Mouse (Mus musculus): Measurements from ENCODE around the gene Cep128. TPM values are rescaled to one million over a fixed set of nuclear protein-coding genes. Genes with fewer than 3 reads are reported as not detected.

Cep128 gene
- polyA plus RNA-seq, 1 experiment: 12.8 TPM

- H3K36me3 ChIP-seq (ENCODE audit: control insufficient read depth, insufficient read depth, low read length): no peaks in the 10 kb centered on the region
- TF ChIP-seq CTCF (IDR thresholded peaks at IDR 0.05; ENCODE audit: borderline replicate concordance, control insufficient read depth, extremely low read depth, insufficient read depth, low read length, poor library complexity) (no peak), POLR2A (IDR thresholded peaks at IDR 0.05; ENCODE audit: control insufficient read depth, extremely low read depth, insufficient read depth, low read length, poor library complexity) (no peak)
- DNase-seq: no peak
- 83% methylated on average over 7 of the region's 7 CpGs for WGBS
- H3K4me1 ChIP-seq (replicated peaks; ENCODE audit: control insufficient read depth, insufficient read depth, low read length): no peaks in the 10 kb centered on the region
- no peak overlapping the region for H3K4me3 ChIP-seq (ENCODE audit: control insufficient read depth, insufficient read depth, low read length)
- H3K27me3 ChIP-seq (ENCODE audit: control insufficient read depth, insufficient read depth, low read length): no peaks in the 10 kb centered on the region
- H3K27ac ChIP-seq (ENCODE audit: control insufficient read depth, insufficient read depth, low read length): no peak overlapping the region
Measured at GRCm38 (mm10) chr12:90954740-90955473, 429.3 kb downstream of the Cep128 start.

Other genes with a start within 250 kb of the Cep128 start
- 0.78 and 1.4 TPM in 2 replicates for gene Tshr, start 154 bp upstream of the Cep128 start, polyA plus RNA-seq (2012; rRNA removed)
- gene Gtf2a1, start 206.1 kb upstream of the Cep128 start, polyA plus RNA-seq (2012; rRNA removed): 16.3 and 20.1 TPM in 2 replicates

Measured in thymus, adult 2 months (tissue).